Mouse (Mus musculus): ENCODE data around the gene Dnajb5.

- no peak for TF ChIP-seq CTCF (IDR thresholded peaks at IDR 0.05; ENCODE audit: control insufficient read depth, insufficient read depth, insufficient replicate concordance, low read depth, low read length)
- TF ChIP-seq POLR2A (IDR thresholded peaks at IDR 0.05; ENCODE audit: control insufficient read depth, low read depth, low read length): no peak
Measured at GRCm38 (mm10) chr4:42921536-42921935, 28.1 kb upstream of the Dnajb5 start.

Measured in testis, adult 2 months (tissue).